ENCODE assay signal across 10 mouse cellular contexts in genomic region chr5:136045408-136045807, GRCm38 (mm10). TPM values are rescaled to one million over a fixed set of nuclear protein-coding genes. Genes with fewer than 3 reads are reported as not detected.
A peak's percentile ranks its signal among the peaks of the same experiment; 100 is the strongest.
DNase-seq lines count a peak whose midpoint lies in the region; ATAC-seq lines count a peak whose summit lies in the region.
"Had no signal": no experiment of that assay in that cellular context is flagged by ENCODE, and none has a peak within 500 bp of the region (broad histone marks: within the 10 kb centered on the region; RNA-seq: fewer than 3 reads in every experiment).

No protein-coding gene starts in this region.

- H3K9me3 ChIP-seq in kidney, embryonic 15.5 days (replicated peaks): no peaks in the 10 kb centered on the region
- H3K9me3 ChIP-seq: embryonic facial prominence, embryonic 15.5 days; limb, embryonic 13.5 days had no signal

- DNase-seq in kidney, adult 18-20 months: peak; percentile 36
- DNase-seq in ES-CJ7 (ENCODE audit: low read depth, low spot score): peak; percentile 75
- peak; percentile 16 for DNase-seq in c-Kit-positive CD71-negative TER-119-negative erythroid progenitor cells, embryonic 14.5 days (ENCODE audit: low read depth)
- no peak for DNase-seq in urinary bladder, postnatal 10 days (ENCODE audit: low spot score)
- DNase-seq in ovary, postnatal 14 days (ENCODE audit: low spot score): no peak

- no peak overlapping the region for H3K9ac ChIP-seq in kidney, embryonic 15.5 days
- H3K9ac ChIP-seq: embryonic facial prominence, embryonic 15.5 days; limb, embryonic 13.5 days had no signal

- WGBS in kidney, embryonic 15.5 days: 37% methylated on average over 9 of the region's 9 CpGs

- H3K4me1 ChIP-seq in kidney, embryonic 15.5 days: peaks cover 41% of the 10 kb centered on the region
- H3K4me1 ChIP-seq: limb, embryonic 13.5 days had no signal

- no peaks in the 10 kb centered on the region for H3K27me3 ChIP-seq in kidney, embryonic 15.5 days
- H3K27me3 ChIP-seq: embryonic facial prominence, embryonic 15.5 days; limb, embryonic 13.5 days had no signal

- H3K4me2 ChIP-seq in kidney, embryonic 15.5 days: no peak overlapping the region
- H3K4me2 ChIP-seq: embryonic facial prominence, embryonic 15.5 days; limb, embryonic 13.5 days had no signal

- ATAC-seq in kidney, embryonic 15.5 days (replicated peaks; ENCODE audit: low FRiP score): no peak
- peak; percentile 28; the same call in 1 of the 2 replicates for ATAC-seq in megakaryocyte-erythroid progenitor cell, adult 5-6 weeks (replicated peaks; ENCODE audit: low FRiP score, low TSS enrichment, poor library complexity, severe bottlenecking)
- ATAC-seq in monocyte, adult 5-6 weeks (replicated peaks; ENCODE audit: insufficient number of reproducible peaks, low FRiP score, low TSS enrichment, poor library complexity, severe bottlenecking): no peak

- H3K36me3 ChIP-seq in kidney, embryonic 15.5 days: no peaks in the 10 kb centered on the region
- H3K36me3 ChIP-seq: embryonic facial prominence, embryonic 15.5 days; limb, embryonic 13.5 days had no signal

- H3K4me3 ChIP-seq in kidney, embryonic 15.5 days (replicated peaks): no peak overlapping the region
- H3K4me3 ChIP-seq: embryonic facial prominence, embryonic 15.5 days; limb, embryonic 13.5 days had no signal

- H3K27ac ChIP-seq in kidney, embryonic 15.5 days: no peak overlapping the region
- H3K27ac ChIP-seq: embryonic facial prominence, embryonic 15.5 days; limb, embryonic 13.5 days had no signal

RNA-seq across cellular contexts. Expression of gene Upk3b, which starts 7.1 kb away (rescaled TPM):
- polyA plus RNA-seq in kidney, embryonic 15.5 days (2015; fragmentation: Nextera tagmentation; extraction: Ambion mirVana): 2.6 and 5.9 TPM in 2 replicates
- not detected in 2 replicates for total RNA-seq in megakaryocyte-erythroid progenitor cell, adult 5-6 weeks (2014; fragmentation: Nextera tagmentation)
- total RNA-seq in megakaryocyte-erythroid progenitor cell, adult 5-6 weeks (2017): not detected in 2 replicates
- not detected in 3 replicates for total RNA-seq in monocyte, adult 5-6 weeks (2017)

RNA-seq across cellular contexts. Expression of gene Upk3bl, which starts 8.9 kb away (rescaled TPM):
- polyA plus RNA-seq in kidney, embryonic 15.5 days (2015; fragmentation: Nextera tagmentation; extraction: Ambion mirVana): 2.8 and 3.2 TPM in 2 replicates
- total RNA-seq in megakaryocyte-erythroid progenitor cell, adult 5-6 weeks (2014; fragmentation: Nextera tagmentation): not detected in 2 replicates
- not detected in 2 replicates for total RNA-seq in megakaryocyte-erythroid progenitor cell, adult 5-6 weeks (2017)
- total RNA-seq in monocyte, adult 5-6 weeks (2017): not detected in 3 replicates

RNA-seq across cellular contexts. Expression of gene Rasa4, which starts 38.3 kb away (rescaled TPM):
- polyA plus RNA-seq in kidney, embryonic 15.5 days (2015; fragmentation: Nextera tagmentation; extraction: Ambion mirVana): 15.4 and 18.5 TPM in 2 replicates
- 3.9 and 5.2 TPM in 2 replicates for total RNA-seq in megakaryocyte-erythroid progenitor cell, adult 5-6 weeks (2014; fragmentation: Nextera tagmentation)
- total RNA-seq in megakaryocyte-erythroid progenitor cell, adult 5-6 weeks (2017): 1.7 and 2.1 TPM in 2 replicates
- total RNA-seq in monocyte, adult 5-6 weeks (2017): 20.8 to 45.1 TPM (median 32.3 TPM) in 3 replicates

RNA-seq across cellular contexts. Expression of gene Dtx2, which starts 50.8 kb away (rescaled TPM):
- polyA plus RNA-seq in kidney, embryonic 15.5 days (2015; fragmentation: Nextera tagmentation; extraction: Ambion mirVana): 29.4 and 29.9 TPM in 2 replicates
- 5.6 and 22.1 TPM in 2 replicates for total RNA-seq in megakaryocyte-erythroid progenitor cell, adult 5-6 weeks (2014; fragmentation: Nextera tagmentation)
- 2.3 and 4.2 TPM in 2 replicates for total RNA-seq in megakaryocyte-erythroid progenitor cell, adult 5-6 weeks (2017)
- 5.4 to 11.2 TPM (median 6.8 TPM) in 3 replicates for total RNA-seq in monocyte, adult 5-6 weeks (2017)

Comparison
In these comparisons a context has a peak if more than half of its experiments do, and no peak if none do; other contexts are left out.
1. DNase-seq: peak in kidney, adult 18-20 months (single experiment), ES-CJ7 (single experiment) and c-Kit-positive CD71-negative TER-119-negative erythroid progenitor cells, embryonic 14.5 days (single experiment); none in urinary bladder, postnatal 10 days (single experiment) and ovary, postnatal 14 days (single experiment).